Mouse (Mus musculus) spleen, embryonic (tissue): ENCODE results near the gene Btrc.

Experiments
- CTCF ChIA-PET: fragments of 350-600 bp; sonication (Branson Sonifier 250); formaldehyde crosslinking; loops from one replicate; lab custom pipeline; 2022; lab: Charles Lee

Gene Btrc

DNA sequence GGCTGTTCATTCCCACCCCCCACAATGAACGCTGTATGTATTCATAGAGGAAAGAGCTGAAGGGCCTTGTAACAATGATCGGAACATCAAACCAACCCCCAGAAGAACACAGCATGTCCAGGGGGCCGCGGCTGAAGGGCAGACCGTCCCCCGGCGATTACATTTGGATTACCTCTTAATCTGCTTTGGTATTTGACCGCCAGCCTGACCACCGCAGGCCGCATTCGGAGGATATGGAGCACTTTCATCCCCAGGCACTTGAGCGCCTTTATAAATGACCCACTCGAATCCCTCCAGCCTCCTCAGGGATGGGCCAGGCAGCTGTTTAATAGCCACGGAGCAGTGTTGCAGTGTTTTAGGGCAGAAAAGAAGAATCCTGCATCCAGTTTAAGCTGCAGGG lies 203.8 kb downstream of the Btrc start:
- CTCF ChIA-PET, result interaction anchor here (0.6 kb wide), 1 partner anchor 442 kb away, joined by 3 read pairs; no protein-coding TSS in a partner anchor

GRCm38 (mm10) chr19:45573033-45573432 lies 209.5 kb downstream of the Btrc start:
- CTCF ChIA-PET, result interaction anchor here (1.1 kb wide), 1 partner anchor 178 kb away, joined by 4 read pairs; no protein-coding TSS in a partner anchor

DNA sequence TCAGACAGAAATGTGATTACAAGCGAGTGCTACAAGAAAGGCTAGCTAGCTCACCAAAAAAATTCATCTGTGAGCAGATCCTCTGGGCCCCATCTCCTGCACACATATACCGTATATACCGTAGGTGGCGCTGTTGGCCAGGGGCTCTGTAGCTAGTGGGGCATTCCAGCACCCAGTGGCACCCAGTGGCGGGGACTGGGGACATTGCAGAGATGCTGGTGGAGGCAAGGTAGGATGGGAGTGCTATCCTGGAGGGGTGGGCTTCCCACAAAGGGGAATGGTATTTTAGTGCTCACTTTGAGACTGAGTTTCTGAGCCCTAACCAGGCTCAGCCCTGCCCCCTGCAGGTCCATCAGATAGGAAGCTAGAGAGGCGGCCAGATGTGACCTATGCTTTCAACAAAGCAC lies 210.3 kb downstream of the Btrc start:
- CTCF ChIA-PET, result interaction anchor here (0.7 to 1.3 kb wide), 4 partner anchors 18 to 177 kb away, joined by 3 to 4 read pairs (median 3); no protein-coding TSS in a partner anchor

GRCm38 (mm10) chr19:45574339-45574898 lies 210.9 kb downstream of the Btrc start:
- CTCF ChIA-PET, result interaction anchor here (0.7 to 1.3 kb wide), 4 partner anchors 17 to 176 kb away, joined by 3 to 4 read pairs (median 3); no protein-coding TSS in a partner anchor

DNA sequence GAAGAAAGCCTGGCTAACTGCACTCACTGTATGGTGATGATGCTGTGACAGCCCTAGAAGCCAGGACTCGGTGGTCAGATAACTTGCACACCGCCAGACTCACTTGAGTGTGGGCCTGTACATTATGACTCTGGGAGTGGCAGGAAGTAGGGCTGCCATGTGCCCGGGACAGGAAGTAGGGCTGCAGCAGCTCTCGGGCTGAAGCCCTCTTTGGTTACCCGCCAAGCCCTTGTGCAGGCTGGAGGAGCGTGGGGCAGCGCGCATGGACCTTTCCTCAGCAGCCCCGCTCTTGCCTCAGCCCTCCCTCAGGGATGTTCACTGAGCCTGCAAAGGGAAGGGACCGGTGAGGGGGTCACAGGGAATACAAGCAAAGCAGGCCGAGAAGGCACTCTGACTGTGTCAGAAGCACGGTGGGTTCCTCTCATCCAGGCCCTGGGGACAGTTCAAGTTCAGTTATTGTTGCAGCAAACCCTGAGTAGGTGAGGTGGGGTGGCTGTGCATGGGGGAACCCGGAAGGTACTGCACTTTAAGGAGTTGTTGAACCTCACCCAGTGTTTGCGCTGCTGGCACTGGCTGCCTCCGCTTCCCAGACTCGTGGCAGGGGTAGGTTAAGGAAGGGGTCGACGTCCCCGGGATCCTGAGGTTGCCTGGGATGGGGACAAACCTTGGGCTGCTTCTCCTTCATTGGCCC lies 211.6 kb downstream of the Btrc start:
- CTCF ChIA-PET, result interaction anchor here (0.7 to 1.3 kb wide), 4 partner anchors 17 to 172 kb away, joined by 3 to 4 read pairs (median 3); no protein-coding TSS in a partner anchor

- CTCF ChIA-PET, result interaction anchor here (0.6 to 1.1 kb wide), 3 partner anchors 17 to 361 kb away, joined by 3 to 4 read pairs (median 3); no protein-coding TSS in a partner anchor
Measured at GRCm38 (mm10) chr19:45575632-45576001, 212.1 kb downstream of the Btrc start.

- CTCF ChIA-PET, result interaction anchor here (0.5 to 0.7 kb wide), 4 partner anchors 146 to 1904 kb away, joined by 4 to 13 read pairs (median 6); no protein-coding TSS in a partner anchor
Measured at GRCm38 (mm10) chr19:45577141-45577750, 213.7 kb downstream of the Btrc start.

DNA sequence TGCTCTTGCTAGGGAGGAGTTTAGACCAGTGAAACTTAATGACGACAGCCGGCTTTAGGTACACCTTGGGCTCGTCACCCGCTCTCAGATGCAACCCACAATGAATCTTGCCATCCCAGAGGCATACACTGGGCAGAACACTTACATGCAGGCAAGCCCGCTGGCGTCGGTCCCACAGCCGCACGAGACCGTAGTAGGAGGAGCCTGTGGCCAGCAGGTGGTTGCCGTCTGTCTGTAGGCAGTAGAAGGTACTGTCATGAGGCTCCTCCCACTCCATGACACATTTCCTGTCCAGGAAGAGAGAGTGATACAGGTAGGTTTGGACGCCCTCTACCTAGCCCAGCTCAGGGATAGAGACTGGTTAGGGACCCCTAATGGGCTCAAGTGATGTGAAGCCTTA lies 215.4 kb downstream of the Btrc start:
- CTCF ChIA-PET, result no interaction called here

GRCm38 (mm10) chr19:45579416-45579815 lies 215.9 kb downstream of the Btrc start:
- CTCF ChIA-PET, result no interaction called here
